Mouse (Mus musculus) layer of hippocampus, adult 18-20 months (tissue): ENCODE data around the gene Zfyve28. TPM values are rescaled to one million over a fixed set of nuclear protein-coding genes. Genes with fewer than 3 reads are reported as not detected.

Experiments used
- total RNA-seq, 2 experiments: library from RNA; stranded (reverse); gene quantifications; 2 replicates each; pipeline ENCODE4 v1.2.3; 2021

Gene Zfyve28
- total RNA-seq, 2 experiments from 2014 or later: 30.8 to 32.0 TPM

Other genes starting within 250 kb of the Zfyve28 start
- gene Poln, start 119.0 kb downstream of the Zfyve28 start, total RNA-seq: 1 to 10 TPM; 1.1 to 1.3 TPM
- 1 to 10 TPM; 6.3 to 7.5 TPM for gene Haus3, start 118.9 kb downstream of the Zfyve28 start, total RNA-seq
- 10 to 100 TPM; 84.6 to 86.5 TPM for gene Mxd4, start 100.7 kb downstream of the Zfyve28 start, total RNA-seq
- gene Cfap99, start 151 bp upstream of the Zfyve28 start, total RNA-seq: under 1 TPM; 0.36 to 0.42 TPM
- 10 to 100 TPM; 76.8 to 82.1 TPM for gene Rnf4, start 47.8 kb upstream of the Zfyve28 start, total RNA-seq
- gene Fam193a, start 81.5 kb upstream of the Zfyve28 start, total RNA-seq: 10 to 100 TPM; 38.7 to 42.7 TPM
- 10 to 100 TPM; 22.9 to 24.3 TPM for gene Tnip2, start 225.5 kb upstream of the Zfyve28 start, total RNA-seq
- gene Sh3bp2, start 237.4 kb upstream of the Zfyve28 start, total RNA-seq: 1 to 10 TPM; 3.9 to 5.2 TPM